Mouse (Mus musculus) limb, embryonic 14.5 days (tissue): ENCODE data around the gene Nf1. TPM values are rescaled to one million over a fixed set of nuclear protein-coding genes. Genes with fewer than 3 reads are reported as not detected.

ENCODE experiments used
- ATAC-seq: fragments of 200-750 bp; cut with Nextera tagmentation; 2 replicates; pipeline ENCODE4 v1.8.0; 2017; ENCODE audit warnings: low read depth, moderate number of reproducible peaks, moderate TSS enrichment; ENCODE audit not compliant: low FRiP score
- DNase-seq: peaks from one replicate; pipeline ENCODE4 v3.0.0-alpha.2; 2015; ENCODE audit warnings: low spot score
- H3K27ac ChIP-seq: fragments of 300-500 bp; sonication (generic); replicated peaks from 2 replicates; pipeline ENCODE4 v1.5.1; 2014; ENCODE audit warnings: low read depth, mild to moderate bottlenecking, low read length, moderate library complexity, mixed read lengths
- H3K27me3 ChIP-seq: fragments of 300-500 bp; sonication (generic); 2 replicates; pipeline ENCODE4 v1.6.1; 2014; ENCODE audit warnings: low read length, mixed read lengths; ENCODE audit not compliant: control insufficient read depth, insufficient read depth
- H3K36me3 ChIP-seq: fragments of 300-500 bp; sonication (generic); 2 replicates; pipeline ENCODE4 v1.6.1; 2014; ENCODE audit warnings: mild to moderate bottlenecking, low read length, moderate library complexity, mixed read lengths; ENCODE audit not compliant: control insufficient read depth, insufficient read depth
- H3K4me1 ChIP-seq: fragments of 300-500 bp; sonication (generic); 2 replicates; pipeline ENCODE4 v1.6.1; 2014; ENCODE audit warnings: antibody characterized with exemption, low read length, mixed read lengths; ENCODE audit not compliant: control insufficient read depth, insufficient read depth
- H3K4me2 ChIP-seq: fragments of 300-500 bp; sonication (generic); replicated peaks from 2 replicates; pipeline ENCODE4 v1.6.1; 2014; ENCODE audit warnings: low read depth, mild to moderate bottlenecking, low read length, moderate library complexity; ENCODE audit not compliant: severe bottlenecking
- H3K4me3 ChIP-seq: fragments of 300-500 bp; sonication (generic); replicated peaks from 2 replicates; pipeline ENCODE4 v1.5.1; 2014; ENCODE audit warnings: low read length
- H3K9ac ChIP-seq: fragments of 300-500 bp; sonication (generic); 2 replicates; pipeline ENCODE4 v1.6.1; 2014; ENCODE audit warnings: mild to moderate bottlenecking, low read depth, low read length, moderate library complexity; ENCODE audit not compliant: severe bottlenecking
- H3K9me3 ChIP-seq: fragments of 300-500 bp; sonication (generic); 2 replicates; pipeline ENCODE4 v1.6.1; 2016; ENCODE audit warnings: low read length; ENCODE audit not compliant: control insufficient read depth
- POLR2A ChIP-seq: fragments of 200-500 bp; IDR thresholded peaks from 2 replicates; pipeline ENCODE4 v1.8.0; 2012; ENCODE audit warnings: inconsistent platforms, mild to moderate bottlenecking, moderate library complexity, borderline replicate concordance; ENCODE audit not compliant: insufficient read depth, insufficient read length; ENCODE audit errors: extremely low read depth
- WGBS: fragments of 180-500 bp; shearing (Covaris S2); extraction: QIAGEN DNeasy Blood & Tissue Kit; methylation state at CpG from one replicate; pipeline ENCODE4 v1.1.7; 2014; 5-methylcytosine and 5-hydroxymethylcytosine counted together
- polyA plus RNA-seq, 2 experiments: library from polyadenylated mRNA; depleted of rRNA in 1 of 2; stranded (reverse) in 1 of 2; unstranded in 1 of 2; fragments of >200 nt; fragmentation: Nextera tagmentation in 1 of 2; extraction: Ambion mirVana in 1 of 2; gene quantifications; 2 replicates each; pipeline versions ENCODE4 v1.2.1 to v1.2.3; 2012 to 2014

The Nf1 gene
- polyA plus RNA-seq, 2 experiments = 10.8 to 21.7 TPM

DNA sequence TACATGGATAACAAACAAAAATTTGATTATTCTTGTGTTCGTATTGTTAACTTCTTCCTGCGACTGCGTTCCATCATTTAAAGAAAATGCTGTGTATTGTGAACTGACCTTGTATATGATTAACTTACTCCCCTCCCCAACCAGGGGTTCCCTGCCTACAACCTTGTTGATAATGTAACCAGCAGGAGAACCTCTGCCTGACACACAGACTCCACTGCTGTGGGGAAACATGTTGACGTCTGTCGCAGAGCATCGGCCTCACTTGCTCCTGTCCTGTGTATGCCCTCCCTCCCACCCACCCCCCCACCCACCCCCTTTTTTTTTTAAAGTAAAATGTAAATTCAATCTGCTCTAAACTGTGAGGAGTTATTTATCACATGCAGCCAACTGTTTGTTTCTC is 241.8 kb downstream of the Nf1 start:
- no peak overlapping the region for H3K4me3 ChIP-seq
- 91% methylated on average over 6 of the region's 6 CpGs for WGBS
- no peaks in the 10 kb centered on the region for H3K4me1 ChIP-seq
- peaks cover 19% of the 10 kb centered on the region for H3K36me3 ChIP-seq
- no peak overlapping the region for H3K4me2 ChIP-seq
- H3K27ac ChIP-seq = no peak overlapping the region
- no peak for DNase-seq
- ATAC-seq = no peak
- H3K9me3 ChIP-seq = no peaks in the 10 kb centered on the region
- TF ChIP-seq POLR2A = no peak
- H3K9ac ChIP-seq = no peak overlapping the region
- H3K27me3 ChIP-seq = no peaks in the 10 kb centered on the region

DNA sequence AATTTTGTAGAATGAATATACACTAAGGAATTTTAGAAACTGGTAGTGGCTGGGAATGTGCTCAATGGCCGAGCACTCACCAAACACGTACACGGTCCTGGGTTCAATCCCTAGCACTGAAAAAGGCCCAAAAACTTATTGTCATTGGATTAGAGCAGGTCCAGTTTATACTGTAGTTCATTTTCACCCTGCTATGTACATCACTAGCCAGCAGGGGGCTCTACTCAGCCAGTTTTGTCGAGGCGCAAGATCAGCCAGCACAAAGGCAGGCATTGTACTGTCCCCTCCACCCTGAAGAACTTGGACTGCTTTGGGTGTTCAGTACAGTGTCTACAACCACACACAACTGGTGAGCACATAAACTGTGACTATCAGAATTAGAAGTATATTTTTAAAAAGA is 244.7 kb downstream of the Nf1 start:
- Histone ChIP-seq H3K27me3 (no peaks in the 10 kb centered on the region), H3K4me1 (no peaks in the 10 kb centered on the region), H3K27ac (no peak overlapping the region), H3K9me3 (no peaks in the 10 kb centered on the region), H3K36me3 (peaks cover under 1% of the 10 kb centered on the region; the same call in 1 of the 2 replicates), H3K4me2 (no peak overlapping the region), H3K9ac (no peak overlapping the region), H3K4me3 (no peak overlapping the region)
- peak; percentile 73 for ATAC-seq
- TF ChIP-seq POLR2A = 0 out of 2 replicates have a peak, but pooled peaks have one; percentile 12
- 15% methylated on average over 5 of the region's 5 CpGs for WGBS
- peak; percentile 79 for DNase-seq

DNA sequence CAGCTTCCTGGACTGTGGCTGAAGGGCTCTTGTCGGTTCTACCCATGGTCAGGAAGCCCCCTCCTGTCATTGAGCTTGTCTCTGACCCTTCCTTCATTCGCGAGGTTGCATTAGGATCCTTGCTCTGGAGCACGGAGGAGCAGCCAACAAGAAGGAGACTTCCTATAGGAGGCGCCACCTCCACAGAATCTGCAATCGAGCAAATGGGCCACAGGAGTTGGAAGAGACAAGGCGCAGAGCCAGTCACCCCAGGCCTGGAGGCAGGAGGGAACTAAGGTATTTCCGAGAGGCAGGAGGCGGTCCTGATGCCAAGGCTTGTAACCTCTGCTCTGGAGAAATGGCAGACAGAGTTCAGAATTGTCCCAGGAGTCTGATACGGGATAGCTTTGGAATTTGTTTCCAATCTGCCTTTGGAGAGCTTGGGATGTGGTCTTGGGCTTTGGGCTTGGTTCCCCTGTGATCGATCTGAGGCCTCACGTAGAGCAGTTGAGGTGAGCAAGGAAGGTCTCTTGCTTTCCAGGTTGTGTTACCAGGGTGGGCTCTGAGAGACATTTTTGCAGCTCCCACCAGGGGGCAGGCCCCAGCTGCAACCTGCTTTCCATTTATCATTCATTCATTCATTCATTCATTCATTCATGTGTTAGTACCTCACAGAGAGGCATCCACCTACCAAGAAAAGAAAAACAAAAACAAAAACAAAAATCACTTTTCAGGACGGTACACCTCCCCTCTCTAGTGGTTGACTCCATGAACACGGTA is 250.0 kb downstream of the Nf1 start:
- Histone ChIP-seq H3K27me3 (peaks cover 29% of the 10 kb centered on the region), H3K4me2 (no peak overlapping the region)
- TF ChIP-seq POLR2A = no peak

GRCm38 (mm10) chr11:79590664-79591590 is 251.4 kb downstream of the Nf1 start, which contains the start of gene Rab11fip4:
Rab11fip4 (plus strand) TSS chr11:79591212.
- H3K27me3 ChIP-seq = peaks cover 29% of the 10 kb centered on the region
- no peaks in the 10 kb centered on the region for H3K9me3 ChIP-seq
- peak within 1 kb of the TSS; percentile 88 for H3K4me2 ChIP-seq
- H3K27ac ChIP-seq = no peak within 1 kb of the TSS
- TF ChIP-seq POLR2A = no peak
- peaks cover 8% of the 10 kb centered on the region; the same call in 1 of the 2 replicates for H3K4me1 ChIP-seq
- peak within 1 kb of the TSS; percentile 67 for H3K9ac ChIP-seq
- peak within 1 kb of the TSS; percentile 58 for H3K4me3 ChIP-seq
- H3K36me3 ChIP-seq = no peaks in the 10 kb centered on the region
- ATAC-seq = peak; percentile 51
- WGBS = 1% methylated on average over 53 of the region's 98 CpGs
- peak; percentile 30 for DNase-seq

More for the DNA sequence above, 250.0 kb downstream of the Nf1 start:
- DNase-seq = no peak
- no peaks in the 10 kb centered on the region for H3K9me3 ChIP-seq
- no peak overlapping the region for H3K9ac ChIP-seq
- H3K4me1 ChIP-seq = peaks cover 8% of the 10 kb centered on the region; the same call in 1 of the 2 replicates
- ATAC-seq = no peak
- H3K27ac ChIP-seq = no peak overlapping the region
- H3K36me3 ChIP-seq = no peaks in the 10 kb centered on the region
- H3K4me3 ChIP-seq = no peak overlapping the region
- WGBS = 46% methylated on average over 14 of the region's 14 CpGs

DNA sequence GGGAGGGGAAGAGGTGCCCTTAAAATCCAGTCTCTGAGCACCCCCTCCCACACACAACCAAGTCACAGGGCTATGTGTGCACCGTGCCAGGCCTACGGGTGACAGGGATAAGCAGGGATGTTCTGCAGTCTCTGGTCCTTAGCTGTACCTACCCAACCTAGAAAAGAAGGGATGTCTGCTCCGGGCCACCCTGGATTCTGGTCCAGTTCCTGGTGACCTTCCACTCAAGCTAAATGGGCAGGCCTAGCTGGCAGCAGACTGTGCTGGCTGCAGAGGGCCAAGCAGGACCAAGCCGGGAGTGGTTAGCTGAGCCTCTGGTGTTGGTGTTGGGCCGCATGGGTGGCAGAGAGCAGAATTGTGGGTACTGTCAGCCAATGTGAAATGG is 252.1 kb downstream of the Nf1 start:
- H3K36me3 ChIP-seq = no peaks in the 10 kb centered on the region
- peaks cover 8% of the 10 kb centered on the region; the same call in 1 of the 2 replicates for H3K4me1 ChIP-seq
- no peaks in the 10 kb centered on the region for H3K9me3 ChIP-seq
- ATAC-seq (no peak), DNase-seq (no peak)
- H3K4me3 ChIP-seq = peak overlapping the region; percentile 58
- H3K27me3 ChIP-seq = peaks cover 29% of the 10 kb centered on the region
- no peak for TF ChIP-seq POLR2A
- no peak overlapping the region for H3K27ac ChIP-seq
- peak overlapping the region; percentile 67 for H3K9ac ChIP-seq
- 42% methylated on average over 5 of the region's 5 CpGs for WGBS
- H3K4me2 ChIP-seq = peak overlapping the region; percentile 88
